Mouse (Mus musculus) erythroid progenitor cell, adult 5-6 weeks (primary cell): ENCODE results near the gene Dhx30. TPM values are rescaled to one million over a fixed set of nuclear protein-coding genes. Genes with fewer than 3 reads are reported as not detected.
A peak's percentile ranks its signal among the peaks of the same experiment; 100 is the strongest.
"Not testable (repeated sequence)": the region's sequence is repeated elsewhere in the genome, so short reads cannot be mapped to it uniquely, and the experiment has no call there.

Source experiments
- ATAC-seq: replicated peaks from 2 replicates; pipeline ENCODE4 v1.8.0; 2016; ENCODE audit warnings: moderate number of reproducible peaks, mild to moderate bottlenecking, moderate TSS enrichment, inconsistent platforms; ENCODE audit not compliant: poor library complexity, low FRiP score, severe bottlenecking
- total RNA-seq, 2 experiments: library from RNA; stranded (forward) in 1 of 2; stranded (reverse) in 1 of 2; fragments of 150-400 nt in 1 of 2; fragments of 186-747, 209-891 nt in 1 of 2; gene quantifications; 2 replicates each; pipeline versions ENCODE4 v1.2.3 to v1.2.4; 2015 to 2017; ENCODE audit warnings: low replicate concordance in 2 of 2

Gene Dhx30
- total RNA-seq, 2 experiments from 2014 or later: 28.5 to 39.3 TPM

GRCm38 (mm10) chr9:110100627-110101600, 16.7 kb downstream of the Dhx30 start:
- ATAC-seq: peak; percentile 100

- ATAC-seq: no peak
Observed at GRCm38 (mm10) chr9:110097791-110098190, 19.8 kb downstream of the Dhx30 start.

- no peak for ATAC-seq
Observed at GRCm38 (mm10) chr9:110094761-110095160, 22.9 kb downstream of the Dhx30 start.

- no peak for ATAC-seq
Observed at GRCm38 (mm10) chr9:110093303-110093702, 24.3 kb downstream of the Dhx30 start.

GRCm38 (mm10) chr9:110085693-110086092, 31.9 kb downstream of the Dhx30 start:
- no peak for ATAC-seq

GRCm38 (mm10) chr9:110084201-110084964, 33.2 kb downstream of the Dhx30 start:
- ATAC-seq: no peak

GRCm38 (mm10) chr9:110081066-110081465, 36.6 kb downstream of the Dhx30 start:
- no peak for ATAC-seq

- not testable (repeated sequence) for ATAC-seq
Observed at GRCm38 (mm10) chr9:110076468-110076867, 41.2 kb downstream of the Dhx30 start.

- peak; percentile 40; the same call in 1 of the 2 replicates for ATAC-seq
Observed at GRCm38 (mm10) chr9:110071843-110072242, 45.8 kb downstream of the Dhx30 start.

- ATAC-seq: no peak
Observed at GRCm38 (mm10) chr9:110071011-110071410, 46.6 kb downstream of the Dhx30 start.

GRCm38 (mm10) chr9:110070358-110070757, 47.3 kb downstream of the Dhx30 start:
- ATAC-seq: no peak

- no peak for ATAC-seq
Observed at GRCm38 (mm10) chr9:110068745-110069144, 48.9 kb downstream of the Dhx30 start.

- ATAC-seq: no peak
Observed at GRCm38 (mm10) chr9:110064641-110065040, 53.0 kb downstream of the Dhx30 start.

- no peak for ATAC-seq
Observed at GRCm38 (mm10) chr9:110062861-110063260, 54.8 kb downstream of the Dhx30 start.

- ATAC-seq: no peak
Observed at GRCm38 (mm10) chr9:110062405-110062804, 55.2 kb downstream of the Dhx30 start.

- no peak for ATAC-seq
Observed at GRCm38 (mm10) chr9:110060761-110061160, 56.9 kb downstream of the Dhx30 start.

GRCm38 (mm10) chr9:110057200-110057599, 60.4 kb downstream of the Dhx30 start:
- no peak for ATAC-seq

GRCm38 (mm10) chr9:110054781-110055180, 62.8 kb downstream of the Dhx30 start:
- no peak for ATAC-seq

GRCm38 (mm10) chr9:110054080-110054421, 63.6 kb downstream of the Dhx30 start:
- no peak for ATAC-seq

- ATAC-seq: no peak
Observed at GRCm38 (mm10) chr9:110053305-110054079, 64.1 kb downstream of the Dhx30 start.
